In the genomic region with DNA sequence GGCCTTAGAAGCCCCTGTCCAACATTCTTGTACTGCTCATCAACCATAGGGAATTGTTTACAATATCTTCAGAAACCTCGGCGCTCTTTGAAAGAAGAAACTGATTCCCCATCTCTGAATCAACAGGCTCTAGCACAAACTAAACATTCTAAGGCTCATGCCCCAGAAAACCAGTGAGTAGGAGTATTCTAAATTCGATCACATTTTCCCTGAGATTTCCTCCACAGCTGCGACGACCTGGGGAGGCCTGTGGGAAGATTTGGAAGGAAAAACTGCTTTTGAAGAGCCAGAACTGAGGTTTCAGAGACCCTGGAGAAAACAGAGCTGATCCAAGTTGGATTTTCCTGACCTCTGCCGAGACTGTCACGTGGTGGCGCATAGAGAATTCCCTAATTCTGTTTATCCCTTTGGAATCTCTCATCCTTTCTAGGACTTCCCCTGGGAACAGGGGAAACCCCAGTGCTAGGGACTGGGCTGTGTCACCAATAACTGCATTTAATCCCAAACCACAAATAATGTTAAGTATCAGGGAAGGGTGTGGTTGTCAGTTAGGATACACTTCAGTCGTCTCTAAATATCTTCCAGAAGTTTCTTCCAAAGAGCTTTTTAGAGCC, we compare ENCODE assay signal across 10 mouse cellular contexts. TPM values are rescaled to one million over a fixed set of nuclear protein-coding genes. Genes with fewer than 3 reads are reported as not detected.
DNase-seq lines count a peak whose midpoint lies in the region; ATAC-seq lines count a peak whose summit lies in the region.
"Had no signal": no experiment of that assay in that cellular context is flagged by ENCODE, and none has a peak within 500 bp of the region (broad histone marks: within the 10 kb centered on the region; RNA-seq: fewer than 3 reads in every experiment).

No protein-coding gene starts in this region.

- no peak overlapping the region; the same call in 1 of the 2 replicates for H3K27ac ChIP-seq in heart, embryonic 16.5 days (ENCODE audit: low read length)
- H3K27ac ChIP-seq in macrophage: peak overlapping the region; percentile 61; the same call in 1 of the 2 replicates

- H3K27me3 ChIP-seq in heart, embryonic 16.5 days (ENCODE audit: control insufficient read depth, insufficient read depth, low read length): no peaks in the 10 kb centered on the region

- H3K4me1 ChIP-seq in heart, embryonic 16.5 days (ENCODE audit: control insufficient read depth, insufficient read depth, low read length): peaks cover 10% of the 10 kb centered on the region; the same call in 1 of the 2 replicates

- no peaks in the 10 kb centered on the region for H3K36me3 ChIP-seq in heart, embryonic 16.5 days (ENCODE audit: control insufficient read depth, insufficient read depth)
- H3K36me3 ChIP-seq in macrophage (ENCODE audit: inconsistent target): no peaks in the 10 kb centered on the region
- H3K36me3 ChIP-seq: G1E had no signal

- DNase-seq in kidney, adult 9 months: peak; percentile 22
- no peak for DNase-seq in kidney, adult 18-20 months
- DNase-seq in adipocyte (ENCODE audit: low spot score): peak; percentile 39
- no peak for DNase-seq in cerebellum, adult 9-11 months
- DNase-seq in spleen, postnatal 14 days (ENCODE audit: low spot score in 2 of 2): no peak
- DNase-seq: cerebellum, adult 11 months had no signal

- no peak overlapping the region for H3K4me3 ChIP-seq in heart, embryonic 16.5 days (ENCODE audit: low read length)
- H3K4me3 ChIP-seq in macrophage (ENCODE audit: inconsistent target): no peak overlapping the region

- no peaks in the 10 kb centered on the region for H3K9me3 ChIP-seq in heart, embryonic 16.5 days (replicated peaks; ENCODE audit: control insufficient read depth, low read length)

- H3K4me2 ChIP-seq in heart, embryonic 16.5 days (ENCODE audit: low read depth, low read length): peak overlapping the region; percentile 83; the same call in 1 of the 2 replicates

- H3K9ac ChIP-seq in heart, embryonic 16.5 days (ENCODE audit: low read length): no peak overlapping the region

- no peak for ATAC-seq in heart, embryonic 16.5 days (replicated peaks; ENCODE audit: extremely low read depth, insufficient read depth, low FRiP score)
- ATAC-seq in erythroid progenitor cell, adult 5-6 weeks (replicated peaks; ENCODE audit: low FRiP score, poor library complexity, severe bottlenecking): no peak

- 56% methylated on average over 9 of the region's 9 CpGs for WGBS in heart, embryonic 16.5 days
- WGBS in macrophage (ENCODE audit: missing documents): 87% methylated on average over 9 of the region's 9 CpGs

- peaks cover 36% of the 10 kb centered on the region for H3K79me2 ChIP-seq in macrophage (ENCODE audit: inconsistent target)

RNA-seq across cellular contexts. Expression of a gene that starts 1.0 kb away (rescaled TPM):
- 222 and 243 TPM in 2 replicates for polyA plus RNA-seq in heart, embryonic 16.5 days (2015; fragmentation: Nextera tagmentation; extraction: Ambion mirVana)
- total RNA-seq in macrophage (2018; cell fraction: chromatin; rRNA removed): 100 to 1,000 TPM in 5 of 26 experiments, 10 to 100 TPM in 17, 1 to 10 TPM in 4; 7.1 to 350 (median 34.6) TPM
- 100 to 1,000 TPM; 121 to 615 (median 284) TPM for total RNA-seq in macrophage (2018; cell fraction: cytosol; rRNA removed)
- 100 to 1,000 TPM in 9 of 26 experiments, 10 to 100 TPM in 17; 22.9 to 214 (median 67.5) TPM for total RNA-seq in macrophage (2018; cell fraction: nucleus; rRNA removed)
- 266 to 423 TPM (median 285 TPM) in 3 replicates for polyA plus RNA-seq in macrophage (2018)
- total RNA-seq in erythroid progenitor cell, adult 5-6 weeks (2015; ENCODE audit: low replicate concordance): 41.1 and 59.5 TPM in 2 replicates
- total RNA-seq in erythroid progenitor cell, adult 5-6 weeks (2017; ENCODE audit: low replicate concordance): 48.9 and 71.8 TPM in 2 replicates
- total RNA-seq: G1E had no signal
- polyA plus RNA-seq: G1E had no signal

RNA-seq across cellular contexts. Expression of a gene that starts 33.6 kb away (rescaled TPM):
- 709 and 778 TPM in 2 replicates for polyA plus RNA-seq in heart, embryonic 16.5 days (2015; fragmentation: Nextera tagmentation; extraction: Ambion mirVana)
- 100 to 1,000 TPM in 1 of 26 experiments, 10 to 100 TPM in 5, 1 to 10 TPM in 17, not detected in 3; 2.8 to 159 (median 6.8) TPM for total RNA-seq in macrophage (2018; cell fraction: chromatin; rRNA removed)
- 100 to 1,000 TPM; 141 to 362 (median 244) TPM for total RNA-seq in macrophage (2018; cell fraction: cytosol; rRNA removed)
- total RNA-seq in macrophage (2018; cell fraction: nucleus; rRNA removed): 10 to 100 TPM in 25 of 26 experiments, 1 to 10 TPM in 1; 9.4 to 57.5 (median 30.7) TPM
- polyA plus RNA-seq in macrophage (2018): 323 to 542 TPM (median 466 TPM) in 3 replicates
- total RNA-seq in erythroid progenitor cell, adult 5-6 weeks (2015; ENCODE audit: low replicate concordance): 477 and 485 TPM in 2 replicates
- total RNA-seq in erythroid progenitor cell, adult 5-6 weeks (2017; ENCODE audit: low replicate concordance): 7.3 and 30.8 TPM in 2 replicates
- total RNA-seq: G1E had no signal
- polyA plus RNA-seq: G1E had no signal

Comparison
In these comparisons a context has a peak if more than half of its experiments do, and no peak if none do; other contexts are left out.
1. DNase-seq: peak in kidney, adult 9 months (single experiment) and adipocyte (single experiment); none in kidney, adult 18-20 months (single experiment), cerebellum, adult 9-11 months (single experiment) and spleen, postnatal 14 days (0 of 2).